Mouse (Mus musculus): Measurements from ENCODE around the gene 2210016L21Rik. TPM values are rescaled to one million over a fixed set of nuclear protein-coding genes. Genes with fewer than 3 reads are reported as not detected.

Gene 2210016L21Rik
- polyA plus RNA-seq (2012; fragmentation: generic; extraction: Trizol) = 19.6 TPM

- TF ChIP-seq MAX (IDR thresholded peaks at IDR 0.05; ENCODE audit: low read depth) (no peak), CEBPB (IDR thresholded peaks at IDR 0.05; ENCODE audit: insufficient read depth, poor library complexity, severe bottlenecking) (no peak), MYOD1 (IDR thresholded peaks at IDR 0.05; ENCODE audit: control insufficient read depth in 1 of 3, insufficient read length in 2 of 3, low read depth in 2 of 3) (no peak), POLR2AphosphoS2 (IDR thresholded peaks at IDR 0.05; ENCODE audit: insufficient read length, low read depth) (peak; percentile 80), MYOG (IDR thresholded peaks at IDR 0.05; ENCODE audit: control insufficient read depth in 1 of 3, insufficient read depth in 1 of 3, insufficient read length in 2 of 3, low read depth in 2 of 3) (no peak), REST (IDR thresholded peaks at IDR 0.05; ENCODE audit: insufficient read depth, insufficient read length) (no peak), TCF12 (IDR thresholded peaks at IDR 0.05; ENCODE audit: insufficient read depth, poor library complexity, severe bottlenecking) (no peak), USF1 (IDR thresholded peaks at IDR 0.05; ENCODE audit: low read depth) (peak; percentile 99), POLR2A (IDR thresholded peaks at IDR 0.05; ENCODE audit: insufficient read length, low read depth) (peak; percentile 88), SRF (IDR thresholded peaks at IDR 0.05; ENCODE audit: control insufficient read depth, insufficient read length, low read depth) (peak; percentile 26), TCF3 (IDR thresholded peaks at IDR 0.05; ENCODE audit: insufficient read length, low read depth) (no peak)
- peak within 1 kb of the TSS; percentile 59 for H3ac ChIP-seq (ENCODE audit: control insufficient read depth, insufficient read length)
- no peaks in the 10 kb centered on the region for H3K27me3 ChIP-seq (ENCODE audit: control insufficient read depth, insufficient read depth, insufficient read length)
- H3K4me2 ChIP-seq (ENCODE audit: low read depth) = peak within 1 kb of the TSS; percentile 93
- peaks cover 5% of the 10 kb centered on the region for H3K36me3 ChIP-seq (ENCODE audit: control insufficient read depth, insufficient read depth)
- H3K79me2 ChIP-seq (ENCODE audit: control insufficient read depth, insufficient read depth) = peaks cover 12% of the 10 kb centered on the region
- H3K4me3 ChIP-seq = peak within 1 kb of the TSS; percentile 66
These were observed at the start of gene 2210016L21Rik for GRCm38 (mm10) chr5:114942074-114942765. Gene 2210016L21Rik (plus strand): TSS chr5:114942158.

- no peak overlapping the region for H3K4me2 ChIP-seq (ENCODE audit: low read depth)
- TF ChIP-seq SRF (IDR thresholded peaks at IDR 0.05; ENCODE audit: control insufficient read depth, insufficient read length, low read depth) (no peak), TCF12 (IDR thresholded peaks at IDR 0.05; ENCODE audit: insufficient read depth, poor library complexity, severe bottlenecking) (no peak), MAX (IDR thresholded peaks at IDR 0.05; ENCODE audit: low read depth) (no peak), REST (IDR thresholded peaks at IDR 0.05; ENCODE audit: insufficient read depth, insufficient read length) (no peak), MYOD1 (IDR thresholded peaks at IDR 0.05; ENCODE audit: control insufficient read depth in 1 of 3, insufficient read length in 2 of 3, low read depth in 2 of 3) (no peak), POLR2A (IDR thresholded peaks at IDR 0.05; ENCODE audit: insufficient read length, low read depth) (no peak), POLR2AphosphoS2 (IDR thresholded peaks at IDR 0.05; ENCODE audit: insufficient read length, low read depth) (no peak), E2F4 (IDR thresholded peaks at IDR 0.05; ENCODE audit: insufficient read depth) (no peak), CEBPB (IDR thresholded peaks at IDR 0.05; ENCODE audit: insufficient read depth, poor library complexity, severe bottlenecking) (no peak), MYOG (IDR thresholded peaks at IDR 0.05; ENCODE audit: control insufficient read depth in 1 of 3, insufficient read depth in 1 of 3, insufficient read length in 2 of 3, low read depth in 2 of 3) (no peak), TCF3 (IDR thresholded peaks at IDR 0.05; ENCODE audit: insufficient read length, low read depth) (no peak), USF1 (IDR thresholded peaks at IDR 0.05; ENCODE audit: low read depth) (no peak)
- H3ac ChIP-seq (ENCODE audit: control insufficient read depth, insufficient read length) = no peak overlapping the region
- no peaks in the 10 kb centered on the region for H3K36me3 ChIP-seq (ENCODE audit: control insufficient read depth, insufficient read depth)
- H3K4me3 ChIP-seq = no peak overlapping the region
- H3K79me2 ChIP-seq (ENCODE audit: control insufficient read depth, insufficient read depth) = no peaks in the 10 kb centered on the region
- H3K27me3 ChIP-seq (ENCODE audit: control insufficient read depth, insufficient read depth, insufficient read length) = no peaks in the 10 kb centered on the region
These were observed 46.4 kb upstream of the 2210016L21Rik start for GRCm38 (mm10) chr5:114895542-114895941.

- Histone ChIP-seq H3ac (ENCODE audit: control insufficient read depth, insufficient read length) (no peak within 1 kb of the TSS), H3K4me3 (peak within 1 kb of the TSS; percentile 6), H3K79me2 (ENCODE audit: control insufficient read depth, insufficient read depth) (no peaks in the 10 kb centered on the region)
These were observed 45.1 kb upstream of the 2210016L21Rik start, which contains the start of gene Oasl2 for GRCm38 (mm10) chr5:114896688-114897373. Gene Oasl2 (plus strand): TSS chr5:114896936.

GRCm38 (mm10) chr5:114897374-114897793 lies 44.6 kb upstream of the 2210016L21Rik start:
- H3ac ChIP-seq (ENCODE audit: control insufficient read depth, insufficient read length) = no peak overlapping the region
- TF ChIP-seq USF1 (IDR thresholded peaks at IDR 0.05; ENCODE audit: low read depth) (no peak), CEBPB (IDR thresholded peaks at IDR 0.05; ENCODE audit: insufficient read depth, poor library complexity, severe bottlenecking) (no peak), TCF3 (IDR thresholded peaks at IDR 0.05; ENCODE audit: insufficient read length, low read depth) (no peak), E2F4 (IDR thresholded peaks at IDR 0.05; ENCODE audit: insufficient read depth) (no peak), TCF12 (IDR thresholded peaks at IDR 0.05; ENCODE audit: insufficient read depth, poor library complexity, severe bottlenecking) (no peak), POLR2AphosphoS2 (IDR thresholded peaks at IDR 0.05; ENCODE audit: insufficient read length, low read depth) (no peak)
- H3K4me2 ChIP-seq (ENCODE audit: low read depth) = peak overlapping the region; percentile 72
- no peaks in the 10 kb centered on the region for H3K27me3 ChIP-seq (ENCODE audit: control insufficient read depth, insufficient read depth, insufficient read length)
- H3K4me3 ChIP-seq = peak overlapping the region; percentile 6
- H3K36me3 ChIP-seq (ENCODE audit: control insufficient read depth, insufficient read depth) = no peaks in the 10 kb centered on the region
- no peaks in the 10 kb centered on the region for H3K79me2 ChIP-seq (ENCODE audit: control insufficient read depth, insufficient read depth)

More at GRCm38 (mm10) chr5:114896688-114897373, 45.1 kb upstream of the 2210016L21Rik start, which contains the start of gene Oasl2:
- H3K27me3 ChIP-seq (ENCODE audit: control insufficient read depth, insufficient read depth, insufficient read length) = no peaks in the 10 kb centered on the region
- H3K4me2 ChIP-seq (ENCODE audit: low read depth) = peak within 1 kb of the TSS; percentile 72
- TF ChIP-seq MYOG (IDR thresholded peaks at IDR 0.05; ENCODE audit: control insufficient read depth in 1 of 3, insufficient read depth in 1 of 3, insufficient read length in 2 of 3, low read depth in 2 of 3) = no peak
- TF ChIP-seq POLR2AphosphoS2 (IDR thresholded peaks at IDR 0.05; ENCODE audit: insufficient read length, low read depth) = no peak
- no peak for TF ChIP-seq E2F4 (IDR thresholded peaks at IDR 0.05; ENCODE audit: insufficient read depth)
- TF ChIP-seq TCF3 (IDR thresholded peaks at IDR 0.05; ENCODE audit: insufficient read length, low read depth) = no peak
- no peak for TF ChIP-seq USF1 (IDR thresholded peaks at IDR 0.05; ENCODE audit: low read depth)
- no peak for TF ChIP-seq POLR2A (IDR thresholded peaks at IDR 0.05; ENCODE audit: insufficient read length, low read depth)
- TF ChIP-seq REST (IDR thresholded peaks at IDR 0.05; ENCODE audit: insufficient read depth, insufficient read length) = no peak
- no peak for TF ChIP-seq MYOD1 (IDR thresholded peaks at IDR 0.05; ENCODE audit: control insufficient read depth in 1 of 3, insufficient read length in 2 of 3, low read depth in 2 of 3)
- no peak for TF ChIP-seq CEBPB (IDR thresholded peaks at IDR 0.05; ENCODE audit: insufficient read depth, poor library complexity, severe bottlenecking)
- no peak for TF ChIP-seq MAX (IDR thresholded peaks at IDR 0.05; ENCODE audit: low read depth)
- TF ChIP-seq SRF (IDR thresholded peaks at IDR 0.05; ENCODE audit: control insufficient read depth, insufficient read length, low read depth) = no peak
- no peaks in the 10 kb centered on the region for H3K36me3 ChIP-seq (ENCODE audit: control insufficient read depth, insufficient read depth)

Measured in myocyte (in vitro differentiated cells).